Mouse (Mus musculus) kidney, adult 2 months (tissue): ENCODE results near the gene Taar8a.

Experiments used
- CTCF ChIP-seq: fragments of 200-500 bp; conservative IDR thresholded peaks from 2 replicates; pipeline ENCODE4 v1.5.1; 2011; ENCODE audit warnings: low read depth, mild to moderate bottlenecking, control low read depth, low read length, moderate library complexity, mixed read lengths; ENCODE audit not compliant: insufficient read depth, insufficient read length
- POLR2A ChIP-seq: fragments of 200-500 bp; IDR thresholded peaks from one replicate; pipeline ENCODE4 v1.6.1; 2011; ENCODE audit warnings: low read depth, low read length, control low read depth

- no peak for TF ChIP-seq POLR2A
- TF ChIP-seq CTCF: no peak
These were observed 27.1 kb upstream of the Taar8a start, which contains the start of gene Taar7f for GRCm38 (mm10) chr10:24049210-24049609.
